ENCODE assay signal across 25 mouse cellular contexts in genomic region chr3:47845613-47846012, GRCm38 (mm10).
DNase-seq lines count a peak whose midpoint lies in the region; ATAC-seq and TF ChIP-seq lines count a peak whose summit lies in the region.
"Had no signal": no experiment of that assay in that cellular context is flagged by ENCODE, and none has a peak within 500 bp of the region (broad histone marks: within the 10 kb centered on the region; RNA-seq: fewer than 3 reads in every experiment).

No protein-coding gene starts in this region.

- no peak for ATAC-seq in embryonic facial prominence, embryonic 14.5 days (ENCODE audit: low read depth)
- ATAC-seq in midbrain, embryonic 11.5 days (ENCODE audit: low FRiP score): no peak
- no peak for ATAC-seq in midbrain, postnatal 0 days (ENCODE audit: low FRiP score)
- ATAC-seq: CD4-positive, CD25-positive, alpha-beta regulatory T cell, adult 4 months; hindbrain, embryonic 16.5 days; midbrain, embryonic 13.5 days had no signal

- no peak overlapping the region for H3K4me2 ChIP-seq in embryonic facial prominence, embryonic 14.5 days (ENCODE audit: low read depth, low read length)
- no peak overlapping the region for H3K4me2 ChIP-seq in midbrain, embryonic 11.5 days
- H3K4me2 ChIP-seq in midbrain, postnatal 0 days (ENCODE audit: low read depth, low read length, poor library complexity, severe bottlenecking): no peak overlapping the region
- H3K4me2 ChIP-seq: embryonic facial prominence, embryonic 12.5 days; heart, embryonic 15.5 days; limb, embryonic 13.5 days; liver, embryonic 11.5 days; lung, embryonic 15.5 days; midbrain, embryonic 13.5 days had no signal

- H3K27me3 ChIP-seq in embryonic facial prominence, embryonic 14.5 days (replicated peaks; ENCODE audit: control insufficient read depth, insufficient read depth, low read length): no peaks in the 10 kb centered on the region
- no peaks in the 10 kb centered on the region for H3K27me3 ChIP-seq in embryonic facial prominence, embryonic 10.5 days (replicated peaks; ENCODE audit: low read depth, poor library complexity, severe bottlenecking)
- H3K27me3 ChIP-seq in midbrain, embryonic 11.5 days (ENCODE audit: control insufficient read depth, insufficient read depth, low read length): no peaks in the 10 kb centered on the region
- H3K27me3 ChIP-seq in midbrain, postnatal 0 days (ENCODE audit: insufficient read depth, low read length): no peaks in the 10 kb centered on the region
- H3K27me3 ChIP-seq: embryonic facial prominence, embryonic 12.5 days; heart, embryonic 15.5 days; limb, embryonic 13.5 days; lung, embryonic 15.5 days; megakaryocyte, embryonic 14.5 days; midbrain, embryonic 13.5 days had no signal

- no peak for TF ChIP-seq CTCF in midbrain, postnatal 0 days (IDR thresholded peaks at IDR 0.05)

- peak; percentile 49 for DNase-seq in embryonic facial prominence, embryonic 14.5 days (ENCODE audit: low spot score)
- DNase-seq in embryonic facial prominence, embryonic 10.5 days (ENCODE audit: low spot score): no peak
- DNase-seq in midbrain, embryonic 11.5 days (ENCODE audit: low spot score, missing footprints): peak; percentile 69
- no peak for DNase-seq in midbrain, postnatal 0 days (ENCODE audit: low spot score)
- DNase-seq in cerebellum, postnatal 14 days: peak; percentile 42 to 73
- no peak for DNase-seq in heart, adult 18-20 months
- no peak for DNase-seq in lung, postnatal 10 days
- DNase-seq: adrenal gland, postnatal 14 days; gastrocnemius, postnatal 14 days; kidney, adult 18-20 months; kidney, postnatal 36 days; lung, postnatal 36 days; thymus, postnatal 4 days had no signal

- no peaks in the 10 kb centered on the region for H3K4me1 ChIP-seq in embryonic facial prominence, embryonic 14.5 days (ENCODE audit: control insufficient read depth, insufficient read depth, low read length)
- no peaks in the 10 kb centered on the region for H3K4me1 ChIP-seq in embryonic facial prominence, embryonic 10.5 days
- H3K4me1 ChIP-seq in midbrain, embryonic 11.5 days (ENCODE audit: control insufficient read depth, insufficient read depth, low read length): no peaks in the 10 kb centered on the region
- no peaks in the 10 kb centered on the region for H3K4me1 ChIP-seq in midbrain, postnatal 0 days (ENCODE audit: insufficient read depth, low read length)
- H3K4me1 ChIP-seq: embryonic facial prominence, embryonic 12.5 days; heart, embryonic 10.5 days; heart, embryonic 15.5 days; limb, embryonic 13.5 days; lung, embryonic 15.5 days; megakaryocyte, embryonic 14.5 days; midbrain, embryonic 13.5 days had no signal

- no peak overlapping the region for H3K9ac ChIP-seq in embryonic facial prominence, embryonic 14.5 days (ENCODE audit: low read depth, low read length)
- no peak overlapping the region for H3K9ac ChIP-seq in midbrain, embryonic 11.5 days (ENCODE audit: low read length)
- H3K9ac ChIP-seq in midbrain, postnatal 0 days (replicated peaks; ENCODE audit: low read length, poor library complexity, severe bottlenecking): no peak overlapping the region
- H3K9ac ChIP-seq: embryonic facial prominence, embryonic 12.5 days; heart, embryonic 15.5 days; limb, embryonic 13.5 days; lung, embryonic 15.5 days; midbrain, embryonic 13.5 days had no signal

- H3K9me3 ChIP-seq in embryonic facial prominence, embryonic 14.5 days (ENCODE audit: control insufficient read depth, low read length): no peaks in the 10 kb centered on the region
- no peaks in the 10 kb centered on the region for H3K9me3 ChIP-seq in embryonic facial prominence, embryonic 10.5 days
- no peaks in the 10 kb centered on the region for H3K9me3 ChIP-seq in midbrain, embryonic 11.5 days (ENCODE audit: control insufficient read depth, low read length)
- H3K9me3 ChIP-seq in midbrain, postnatal 0 days (ENCODE audit: low read length): no peaks in the 10 kb centered on the region
- H3K9me3 ChIP-seq: embryonic facial prominence, embryonic 12.5 days; heart, embryonic 10.5 days; heart, embryonic 15.5 days; limb, embryonic 13.5 days; lung, embryonic 15.5 days; megakaryocyte, embryonic 14.5 days; midbrain, embryonic 13.5 days had no signal

- no peaks in the 10 kb centered on the region for H3K36me3 ChIP-seq in embryonic facial prominence, embryonic 14.5 days (ENCODE audit: control insufficient read depth, insufficient read depth, low read length)
- no peaks in the 10 kb centered on the region for H3K36me3 ChIP-seq in embryonic facial prominence, embryonic 10.5 days (replicated peaks)
- H3K36me3 ChIP-seq in midbrain, embryonic 11.5 days (ENCODE audit: control insufficient read depth, insufficient read depth, low read length): no peaks in the 10 kb centered on the region
- H3K36me3 ChIP-seq in midbrain, postnatal 0 days (ENCODE audit: insufficient read depth, low read length): no peaks in the 10 kb centered on the region
- H3K36me3 ChIP-seq: embryonic facial prominence, embryonic 12.5 days; heart, embryonic 10.5 days; heart, embryonic 15.5 days; limb, embryonic 13.5 days; lung, embryonic 15.5 days; midbrain, embryonic 13.5 days had no signal

- no peak overlapping the region for H3K27ac ChIP-seq in embryonic facial prominence, embryonic 14.5 days (replicated peaks; ENCODE audit: low read depth, low read length)
- H3K27ac ChIP-seq in embryonic facial prominence, embryonic 10.5 days (replicated peaks): no peak overlapping the region
- no peak overlapping the region for H3K27ac ChIP-seq in midbrain, embryonic 11.5 days (ENCODE audit: low read depth, low read length)
- no peak overlapping the region for H3K27ac ChIP-seq in midbrain, postnatal 0 days (ENCODE audit: low read depth, low read length)
- H3K27ac ChIP-seq: embryonic facial prominence, embryonic 12.5 days; heart, embryonic 10.5 days; heart, embryonic 15.5 days; layer of hippocampus, adult 2 months; left cerebral cortex, adult 2 months; limb, embryonic 13.5 days; lung, embryonic 15.5 days; midbrain, embryonic 13.5 days had no signal

- no peak overlapping the region for H3K4me3 ChIP-seq in embryonic facial prominence, embryonic 14.5 days (ENCODE audit: low read depth, low read length)
- H3K4me3 ChIP-seq in embryonic facial prominence, embryonic 10.5 days: no peak overlapping the region
- no peak overlapping the region for H3K4me3 ChIP-seq in midbrain, embryonic 11.5 days (ENCODE audit: low read depth, low read length)
- H3K4me3 ChIP-seq in midbrain, postnatal 0 days (ENCODE audit: low read depth, low read length): no peak overlapping the region
- H3K4me3 ChIP-seq: embryonic facial prominence, embryonic 12.5 days; heart, embryonic 10.5 days; heart, embryonic 15.5 days; layer of hippocampus, adult 2 months; left cerebral cortex, adult 2 months; limb, embryonic 13.5 days; lung, embryonic 15.5 days; megakaryocyte, embryonic 14.5 days; midbrain, embryonic 13.5 days had no signal

Comparison
In these comparisons a context has a peak if more than half of its experiments do, and no peak if none do; other contexts are left out.
1. DNase-seq: peak in embryonic facial prominence, embryonic 14.5 days (single experiment), midbrain, embryonic 11.5 days (single experiment) and cerebellum, postnatal 14 days (2 of 2); none in embryonic facial prominence, embryonic 10.5 days (single experiment), midbrain, postnatal 0 days (single experiment), heart, adult 18-20 months (0 of 2) and lung, postnatal 10 days (single experiment).